Mouse (Mus musculus) G1E (cell line): ENCODE data around the gene Primpol.

ENCODE experiments used
- CTCF ChIP-seq: IDR thresholded peaks from 2 replicates; pipeline ENCODE4 v1.5.1; 2012; ENCODE audit warnings: low read depth, low read length, inconsistent platforms, mixed read lengths
- GATA1 ChIP-seq: IDR thresholded peaks from 2 replicates; pipeline ENCODE4 v1.6.1; 2012; ENCODE audit warnings: borderline replicate concordance, low read length, inconsistent platforms, mixed read lengths

- TF ChIP-seq CTCF (no peak), GATA1 (no peak)
Observed at GRCm38 (mm10) chr8:46543662-46544061, 73.3 kb downstream of the Primpol start.
